ENCODE assay signal across 8 mouse cellular contexts in the genomic region with DNA sequence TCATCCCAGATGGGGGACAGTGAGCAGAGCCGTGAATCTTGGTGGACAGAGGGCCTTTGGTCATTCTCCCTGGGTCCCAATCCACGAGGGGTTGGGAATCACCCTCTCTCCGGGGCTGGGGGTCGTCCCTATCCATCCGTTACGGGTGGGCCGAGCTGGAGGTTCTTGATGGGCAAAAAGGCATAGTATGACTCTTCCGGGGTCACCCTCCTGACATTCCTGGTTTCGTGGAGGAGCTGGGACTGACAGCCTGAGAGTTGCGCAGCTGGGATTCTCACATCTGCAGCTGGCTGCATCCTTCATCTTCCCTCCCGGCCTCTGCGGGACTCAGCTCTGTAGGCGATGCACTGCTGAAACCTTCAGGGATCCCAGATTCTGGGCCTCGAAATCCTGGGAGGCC. TPM values are rescaled to one million over a fixed set of nuclear protein-coding genes. Genes with fewer than 3 reads are reported as not detected.
DNase-seq lines count a peak whose midpoint lies in the region; ATAC-seq and TF ChIP-seq lines count a peak whose summit lies in the region.

No protein-coding gene starts in this region.

- DNase-seq in heart, adult 2 months = peak in 1 of 2 experiments; percentile 40
- no peak for DNase-seq in heart, adult 11 months
- no peak for DNase-seq in ES-E14 (ENCODE audit: low read depth, low spot score)
- DNase-seq in mesoderm, embryonic 11.5 days (ENCODE audit: low read depth, low spot score) = peak; percentile 56
- DNase-seq in thymus, postnatal 14 days = peak; percentile 25

- no peaks in the 10 kb centered on the region for H3K36me3 ChIP-seq in heart, adult 2 months (ENCODE audit: control insufficient read depth, insufficient read depth, low read length)
- no peaks in the 10 kb centered on the region for H3K36me3 ChIP-seq in ES-E14 (ENCODE audit: control insufficient read depth, insufficient read depth, low read length, poor library complexity, severe bottlenecking)
- peaks cover 13% of the 10 kb centered on the region; the same call in 1 of the 2 replicates for H3K36me3 ChIP-seq in embryonic facial prominence, embryonic 15.5 days
- H3K36me3 ChIP-seq in intestine, postnatal 0 days (ENCODE audit: control insufficient read depth, insufficient read depth) = no peaks in the 10 kb centered on the region

- no peak for TF ChIP-seq EP300 in heart, adult 2 months (IDR thresholded peaks at IDR 0.05; ENCODE audit: insufficient read depth, low read depth, low read length)

- in situ Hi-C loops in ES-E14 (cut with MboI; ENCODE audit: low sequenced_read_pairs in 2 of 2, unreplicated experiment in 2 of 2) = no loop called here

- TF ChIP-seq POLR2A in heart, adult 2 months (IDR thresholded peaks at IDR 0.05; ENCODE audit: insufficient read depth, low read depth, low read length) = no peak

- H3K27ac ChIP-seq in heart, adult 2 months = peak overlapping the region; percentile 78
- H3K27ac ChIP-seq in ES-E14 (ENCODE audit: insufficient read depth, low read depth, low read length, poor library complexity, severe bottlenecking) = no peak overlapping the region
- H3K27ac ChIP-seq in embryonic facial prominence, embryonic 15.5 days (replicated peaks) = no peak overlapping the region
- H3K27ac ChIP-seq in intestine, postnatal 0 days (ENCODE audit: low read depth, low read length) = peak overlapping the region; percentile 91; the same call in 1 of the 2 replicates

- H3K4me1 ChIP-seq in heart, adult 2 months (ENCODE audit: control insufficient read depth, insufficient read depth, low read length) = peaks cover 1% of the 10 kb centered on the region
- H3K4me1 ChIP-seq in ES-E14 (ENCODE audit: control insufficient read depth in 2 of 2, insufficient read depth in 2 of 2, low read length in 2 of 2, poor library complexity in 1 of 2) = no peaks in the 10 kb centered on the region; a peak in 1 of 4 replicates
- peaks cover 15% of the 10 kb centered on the region for H3K4me1 ChIP-seq in embryonic facial prominence, embryonic 15.5 days
- 0 out of 2 replicates have a peak, but pooled peaks cover 6% of the 10 kb centered on the region for H3K4me1 ChIP-seq in intestine, postnatal 0 days (replicated peaks; ENCODE audit: control insufficient read depth, insufficient read depth, low read length)

- TF ChIP-seq CTCF in heart, adult 2 months (IDR thresholded peaks at IDR 0.05) = no peak
- no peak for TF ChIP-seq CTCF in intestine, postnatal 0 days (IDR thresholded peaks at IDR 0.05; ENCODE audit: low read depth)

- H3K9ac ChIP-seq in heart, adult 2 months (ENCODE audit: low read depth, low read length) = peak overlapping the region; percentile 98
- H3K9ac ChIP-seq in ES-E14 (ENCODE audit: insufficient read depth, low read depth, low read length, poor library complexity, severe bottlenecking) = peak overlapping the region; percentile 78; the same call in 1 of the 2 replicates
- peak overlapping the region; percentile 58 for H3K9ac ChIP-seq in embryonic facial prominence, embryonic 15.5 days
- peak overlapping the region; percentile 79 for H3K9ac ChIP-seq in intestine, postnatal 0 days (ENCODE audit: low read depth, low read length)

- H3K4me2 ChIP-seq in embryonic facial prominence, embryonic 15.5 days (replicated peaks) = peak overlapping the region; percentile 96
- H3K4me2 ChIP-seq in intestine, postnatal 0 days (replicated peaks; ENCODE audit: low read depth) = peak overlapping the region; percentile 99

- H3K79me2 ChIP-seq in heart, adult 2 months (replicated peaks; ENCODE audit: control insufficient read depth, insufficient read depth, low read length) = no peaks in the 10 kb centered on the region

- H3K27me3 ChIP-seq in heart, adult 2 months (ENCODE audit: control insufficient read depth, insufficient read depth, low read length) = no peaks in the 10 kb centered on the region
- no peaks in the 10 kb centered on the region for H3K27me3 ChIP-seq in embryonic facial prominence, embryonic 15.5 days
- no peaks in the 10 kb centered on the region for H3K27me3 ChIP-seq in intestine, postnatal 0 days (replicated peaks; ENCODE audit: control insufficient read depth, insufficient read depth, low read length)

- ATAC-seq in embryonic facial prominence, embryonic 15.5 days (ENCODE audit: insufficient number of reproducible peaks, low FRiP score, low TSS enrichment, low read depth) = no peak
- ATAC-seq in intestine, postnatal 0 days = no peak
- ATAC-seq in erythroid progenitor cell, adult 5-6 weeks (replicated peaks; ENCODE audit: low FRiP score, poor library complexity, severe bottlenecking) = no peak

- intact Hi-C loops in heart, adult 2 months (cut with DNase I) = loop anchor here (5.0 to 10.0 kb wide), 3 partner anchors 145 to 598 kb away; a partner anchor contains a TSS

- 8% methylated on average over 14 of the region's 14 CpGs for whole genome bisulfite sequencing in heart, adult 2 months
- 3% methylated on average over 14 of the region's 14 CpGs for WGBS in embryonic facial prominence, embryonic 15.5 days
- 4% methylated on average over 14 of the region's 14 CpGs for WGBS in intestine, postnatal 0 days

- H3K4me3 ChIP-seq in heart, adult 2 months = peak overlapping the region; percentile 86
- peak overlapping the region; percentile 71 to 88 for H3K4me3 ChIP-seq in ES-E14 (ENCODE audit: insufficient read depth in 1 of 2, low read depth in 1 of 2, low read length in 2 of 2, poor library complexity in 1 of 2, severe bottlenecking in 1 of 2)
- peak overlapping the region; percentile 78 for H3K4me3 ChIP-seq in embryonic facial prominence, embryonic 15.5 days (replicated peaks)
- peak overlapping the region; percentile 83 for H3K4me3 ChIP-seq in intestine, postnatal 0 days (ENCODE audit: low read depth, low read length)

- H3K9me3 ChIP-seq in ES-E14 (ENCODE audit: control insufficient read depth, insufficient read depth, low read depth, low read length) = no peaks in the 10 kb centered on the region
- H3K9me3 ChIP-seq in embryonic facial prominence, embryonic 15.5 days (replicated peaks) = peaks cover 14% of the 10 kb centered on the region; the same call in 1 of the 2 replicates
- no peaks in the 10 kb centered on the region for H3K9me3 ChIP-seq in intestine, postnatal 0 days (ENCODE audit: control insufficient read depth)

TF ChIP-seq in ES-E14, 5 proteins besides CTCF, POLR2A, EP300 and RAD21:
- TF ChIP-seq CHD2 (IDR thresholded peaks at IDR 0.05; ENCODE audit: low read depth, low read length) (no peak), ZNF384 (IDR thresholded peaks at IDR 0.05; ENCODE audit: low read depth, low read length) (no peak), ZC3H11A (IDR thresholded peaks at IDR 0.05; ENCODE audit: borderline replicate concordance, low read depth, low read length) (no peak), MAFK (IDR thresholded peaks at IDR 0.05; ENCODE audit: insufficient read depth, low read depth, low read length) (no peak), HCFC1 (IDR thresholded peaks at IDR 0.05; ENCODE audit: borderline replicate concordance, insufficient read depth, low read length) (no peak)

RNA-seq across cellular contexts. Expression of a gene that starts 1.0 kb away (rescaled TPM):
- 10 to 100 TPM; 47.7 to 48.2 TPM for total RNA-seq in heart, adult 2 months (2021)
- polyA plus RNA-seq in heart, adult 2 months (2012; rRNA removed) = 29.3 and 37.6 TPM in 2 replicates
- 4.3 and 5.3 TPM in 2 replicates for total RNA-seq in ES-E14 (2012; rRNA removed)
- polyA plus RNA-seq in embryonic facial prominence, embryonic 15.5 days (2015; fragmentation: Nextera tagmentation; extraction: Ambion mirVana) = 24.8 and 26.4 TPM in 2 replicates
- 11.8 and 12.7 TPM in 2 replicates for polyA plus RNA-seq in intestine, postnatal 0 days (2015; fragmentation: Nextera tagmentation; extraction: Ambion mirVana)
- 11.5 and 15.9 TPM in 2 replicates for total RNA-seq in erythroid progenitor cell, adult 5-6 weeks (2015; ENCODE audit: low replicate concordance)
- total RNA-seq in erythroid progenitor cell, adult 5-6 weeks (2017; ENCODE audit: low replicate concordance) = 7.3 and 10.7 TPM in 2 replicates

RNA-seq across cellular contexts. Expression of a gene that starts 9.6 kb away (rescaled TPM):
- total RNA-seq in heart, adult 2 months (2021) = 10 to 100 TPM; 20.9 to 23.0 TPM
- 14.4 and 27.1 TPM in 2 replicates for polyA plus RNA-seq in heart, adult 2 months (2012; rRNA removed)
- total RNA-seq in ES-E14 (2012; rRNA removed) = 18.0 and 24.8 TPM in 2 replicates
- polyA plus RNA-seq in embryonic facial prominence, embryonic 15.5 days (2015; fragmentation: Nextera tagmentation; extraction: Ambion mirVana) = 18.0 and 18.8 TPM in 2 replicates
- 8.9 and 9.5 TPM in 2 replicates for polyA plus RNA-seq in intestine, postnatal 0 days (2015; fragmentation: Nextera tagmentation; extraction: Ambion mirVana)
- 71.0 and 93.5 TPM in 2 replicates for total RNA-seq in erythroid progenitor cell, adult 5-6 weeks (2015; ENCODE audit: low replicate concordance)
- total RNA-seq in erythroid progenitor cell, adult 5-6 weeks (2017; ENCODE audit: low replicate concordance) = 103 and 120 TPM in 2 replicates

RNA-seq across cellular contexts. Expression of a gene that starts 33.5 kb away (rescaled TPM):
- 1 to 10 TPM; 1.3 to 1.6 TPM for total RNA-seq in heart, adult 2 months (2021)
- polyA plus RNA-seq in heart, adult 2 months (2012; rRNA removed) = 1.7 and 3.1 TPM in 2 replicates
- total RNA-seq in ES-E14 (2012; rRNA removed) = 7.1 and 9.4 TPM in 2 replicates
- polyA plus RNA-seq in embryonic facial prominence, embryonic 15.5 days (2015; fragmentation: Nextera tagmentation; extraction: Ambion mirVana) = 4.3 and 6.4 TPM in 2 replicates
- polyA plus RNA-seq in intestine, postnatal 0 days (2015; fragmentation: Nextera tagmentation; extraction: Ambion mirVana) = 11.9 and 12.6 TPM in 2 replicates
- 2.5 and 10.5 TPM in 2 replicates for total RNA-seq in erythroid progenitor cell, adult 5-6 weeks (2015; ENCODE audit: low replicate concordance)
- total RNA-seq in erythroid progenitor cell, adult 5-6 weeks (2017; ENCODE audit: low replicate concordance) = 0.26 and 4.8 TPM in 2 replicates

Comparison
In these comparisons a context has a peak if more than half of its experiments do, and no peak if none do; other contexts are left out.
1. DNase-seq: peak in mesoderm, embryonic 11.5 days (single experiment) and thymus, postnatal 14 days (single experiment); none in heart, adult 11 months (single experiment) and ES-E14 (single experiment).
2. H3K27ac ChIP-seq: peak in heart, adult 2 months (single experiment) and intestine, postnatal 0 days (single experiment); none in ES-E14 (single experiment) and embryonic facial prominence, embryonic 15.5 days (single experiment).
3. Peak in every context shown above with its lines, with median percentiles within 50 percentile points of each other: H3K4me3 ChIP-seq and H3K9ac ChIP-seq.